Mouse (Mus musculus) kidney, postnatal 0 days (tissue): ENCODE results near the gene Pimreg. TPM values are rescaled to one million over a fixed set of nuclear protein-coding genes. Genes with fewer than 3 reads are reported as not detected.
A peak's percentile ranks its signal among the peaks of the same experiment; 100 is the strongest.

ENCODE experiments used
- ATAC-seq: fragments of 200-750 bp; cut with Nextera tagmentation; replicated peaks from 2 replicates; pipeline ENCODE4 v1.8.0; 2017; ENCODE audit warnings: low read depth, moderate number of reproducible peaks, moderate TSS enrichment, moderate library complexity; ENCODE audit not compliant: low FRiP score
- DNase-seq: peaks from one replicate; pipeline ENCODE4 v3.0.0-alpha.2; 2016; ENCODE audit warnings: low spot score
- H3K27ac ChIP-seq: fragments of 300-500 bp; sonication (generic); 2 replicates; pipeline ENCODE4 v1.5.1; 2014; ENCODE audit warnings: mild to moderate bottlenecking
- H3K27me3 ChIP-seq: fragments of 300-500 bp; sonication (generic); 2 replicates; pipeline ENCODE4 v1.6.1; 2014; ENCODE audit warnings: low read length, mixed read lengths; ENCODE audit not compliant: insufficient read depth
- H3K36me3 ChIP-seq: fragments of 300-500 bp; sonication (generic); 2 replicates; pipeline ENCODE4 v1.6.1; 2014; ENCODE audit warnings: low read length, mixed read lengths; ENCODE audit not compliant: insufficient read depth
- H3K4me1 ChIP-seq: fragments of 300-500 bp; sonication (generic); replicated peaks from 2 replicates; pipeline ENCODE4 v1.6.1; 2014; ENCODE audit warnings: antibody characterized with exemption, low read length, mixed read lengths; ENCODE audit not compliant: insufficient read depth
- H3K4me2 ChIP-seq: fragments of 300-500 bp; sonication (generic); 2 replicates; pipeline ENCODE4 v1.6.1; 2014; ENCODE audit warnings: mild to moderate bottlenecking, low read length, moderate library complexity, mixed read lengths
- H3K4me3 ChIP-seq: fragments of 300-500 bp; sonication (generic); replicated peaks from 2 replicates; pipeline ENCODE4 v1.5.1; 2014; ENCODE audit warnings: low read depth, low read length
- H3K9ac ChIP-seq: fragments of 300-500 bp; sonication (generic); 2 replicates; pipeline ENCODE4 v1.6.1; 2014; ENCODE audit warnings: low read depth, low read length
- H3K9me3 ChIP-seq: fragments of 300-500 bp; sonication (generic); replicated peaks from 2 replicates; pipeline ENCODE4 v1.6.1; 2016; ENCODE audit warnings: low read length, inconsistent platforms, mixed read lengths
- CTCF ChIP-seq: IDR thresholded peaks from 2 replicates; pipeline ENCODE4 v1.5.1; 2016; ENCODE audit warnings: antibody characterized with exemption, low read depth, mild to moderate bottlenecking, moderate library complexity
- WGBS: fragments of 180-500 bp; shearing (Covaris S2); extraction: QIAGEN DNeasy Blood & Tissue Kit; methylation state at CpG from one replicate; pipeline ENCODE4 v1.1.7; 2014; 5-methylcytosine and 5-hydroxymethylcytosine counted together
- polyA plus RNA-seq: library from polyadenylated mRNA; unstranded; fragments of >200 nt; fragmentation: Nextera tagmentation; extraction: Ambion mirVana; gene quantifications from 2 replicates; pipeline ENCODE4 v1.2.1, GENCODE M21; 2015

The Pimreg gene
- polyA plus RNA-seq, 1 experiment from 2014 or later, result 58.1 TPM

DNA sequence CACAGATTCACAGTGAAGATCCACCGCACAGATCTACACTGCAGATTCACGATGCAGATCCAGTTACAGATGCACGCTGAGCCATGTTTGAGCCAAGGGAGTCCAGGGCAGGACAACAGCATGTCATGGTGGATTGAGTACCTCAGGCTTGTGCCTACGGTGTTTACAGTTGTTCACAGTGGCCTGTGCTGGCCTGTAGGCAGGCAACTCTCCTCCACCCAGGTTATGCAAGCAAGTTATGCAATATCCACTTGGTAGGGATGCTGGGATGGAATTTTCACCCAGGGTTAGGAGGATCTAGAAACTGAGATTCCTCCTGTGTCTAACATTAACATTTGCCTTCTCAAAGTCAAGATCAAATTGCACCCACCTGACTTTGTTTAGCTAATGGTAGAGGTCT lies 40.8 kb downstream of the Pimreg start:
- H3K4me3 ChIP-seq, result no peak overlapping the region
- H3K4me2 ChIP-seq, result no peak overlapping the region
- no peak for TF ChIP-seq CTCF
- H3K27me3 ChIP-seq, result no peaks in the 10 kb centered on the region
- WGBS, result 67% methylated on average over 4 of the region's 4 CpGs
- H3K36me3 ChIP-seq, result no peaks in the 10 kb centered on the region
- ATAC-seq (no peak), DNase-seq (no peak)
- no peaks in the 10 kb centered on the region; the same call in 1 of the 2 replicates for H3K4me1 ChIP-seq
- H3K9me3 ChIP-seq, result no peaks in the 10 kb centered on the region
- H3K27ac ChIP-seq, result no peak overlapping the region
- no peak overlapping the region for H3K9ac ChIP-seq

- Histone ChIP-seq H3K9me3 (no peaks in the 10 kb centered on the region), H3K9ac (no peak overlapping the region), H3K27ac (no peak overlapping the region), H3K36me3 (no peaks in the 10 kb centered on the region), H3K27me3 (no peaks in the 10 kb centered on the region), H3K4me3 (no peak overlapping the region), H3K4me2 (no peak overlapping the region), H3K4me1 (no peaks in the 10 kb centered on the region; the same call in 1 of the 2 replicates)
- TF ChIP-seq CTCF, result no peak
- WGBS, result 93% methylated on average over 15 of the region's 15 CpGs
- ATAC-seq, result no peak
- DNase-seq, result no peak
Observed at GRCm38 (mm10) chr11:72084337-72084736, 42.5 kb downstream of the Pimreg start.

DNA sequence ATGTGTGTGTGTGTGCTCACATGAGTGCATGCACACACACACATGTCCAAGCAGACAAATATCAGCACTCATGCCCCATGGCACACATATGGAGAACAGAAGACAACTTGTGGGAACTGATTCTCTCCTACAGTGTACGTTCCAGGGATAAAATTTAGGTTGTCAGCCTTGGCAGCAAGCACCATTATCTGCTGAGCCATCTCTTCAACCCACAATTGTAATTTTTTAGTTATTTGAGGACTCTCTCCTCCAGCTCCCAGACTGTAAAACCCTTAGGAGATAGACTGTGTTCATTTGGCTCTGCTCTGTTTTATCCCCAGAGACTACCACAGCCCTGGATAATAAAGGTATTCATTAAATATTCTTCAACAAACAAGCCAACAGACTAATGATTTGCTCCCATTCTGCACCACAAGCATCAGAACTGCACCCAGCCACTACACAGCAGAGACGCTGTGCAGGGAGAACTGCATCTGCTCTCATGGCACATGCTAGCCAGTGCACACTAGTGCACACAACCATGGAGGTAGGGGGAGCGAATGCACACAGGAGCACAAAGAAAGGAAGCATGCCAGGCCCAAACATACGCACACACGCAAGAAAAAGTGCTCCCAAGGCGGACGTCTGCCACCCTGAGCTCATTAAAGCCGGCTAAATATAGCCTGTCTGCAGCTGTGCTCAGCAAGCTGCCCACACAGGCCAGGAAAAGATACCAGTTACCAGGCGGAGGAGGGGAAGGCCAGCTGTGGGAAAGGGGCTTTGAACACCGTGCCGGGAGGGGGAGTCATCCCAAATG lies 44.6 kb downstream of the Pimreg start:
- H3K36me3 ChIP-seq, result no peaks in the 10 kb centered on the region
- H3K9me3 ChIP-seq, result no peaks in the 10 kb centered on the region
- no peaks in the 10 kb centered on the region for H3K27me3 ChIP-seq
- ATAC-seq (no peak), DNase-seq (peak; percentile 53)
- TF ChIP-seq CTCF, result no peak
- no peak overlapping the region for H3K4me2 ChIP-seq
- no peak overlapping the region for H3K4me3 ChIP-seq
- no peak overlapping the region for H3K9ac ChIP-seq
- no peaks in the 10 kb centered on the region; the same call in 1 of the 2 replicates for H3K4me1 ChIP-seq
- WGBS, result 31% methylated on average over 11 of the region's 11 CpGs
- no peak overlapping the region for H3K27ac ChIP-seq

DNA sequence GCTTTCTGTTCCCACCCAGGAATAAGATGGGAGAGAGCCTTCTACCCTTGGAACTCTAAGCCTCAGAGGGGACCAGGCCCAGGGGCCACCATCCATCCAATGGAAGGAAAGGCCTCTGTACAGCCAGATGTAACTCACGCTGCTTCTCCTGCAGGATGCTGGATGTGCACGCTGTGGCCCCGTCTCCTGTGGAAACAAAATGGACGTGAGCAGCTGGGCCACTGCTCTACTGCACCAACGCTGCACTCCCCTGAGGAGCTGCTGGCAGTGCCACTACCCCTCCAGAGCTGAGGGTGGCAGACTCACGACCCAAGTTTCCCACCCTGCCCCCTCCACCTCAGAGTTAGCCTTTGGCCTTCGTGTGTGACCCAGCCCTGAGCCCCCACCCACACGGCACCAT lies 50.6 kb downstream of the Pimreg start:
- Histone ChIP-seq H3K27me3 (no peaks in the 10 kb centered on the region), H3K36me3 (no peaks in the 10 kb centered on the region), H3K9me3 (no peaks in the 10 kb centered on the region), H3K4me1 (no peaks in the 10 kb centered on the region), H3K4me3 (no peak overlapping the region), H3K4me2 (no peak overlapping the region), H3K9ac (no peak overlapping the region), H3K27ac (no peak overlapping the region)
- no peak for ATAC-seq
- TF ChIP-seq CTCF, result no peak
- 70% methylated on average over 8 of the region's 8 CpGs for WGBS
- no peak for DNase-seq

DNA sequence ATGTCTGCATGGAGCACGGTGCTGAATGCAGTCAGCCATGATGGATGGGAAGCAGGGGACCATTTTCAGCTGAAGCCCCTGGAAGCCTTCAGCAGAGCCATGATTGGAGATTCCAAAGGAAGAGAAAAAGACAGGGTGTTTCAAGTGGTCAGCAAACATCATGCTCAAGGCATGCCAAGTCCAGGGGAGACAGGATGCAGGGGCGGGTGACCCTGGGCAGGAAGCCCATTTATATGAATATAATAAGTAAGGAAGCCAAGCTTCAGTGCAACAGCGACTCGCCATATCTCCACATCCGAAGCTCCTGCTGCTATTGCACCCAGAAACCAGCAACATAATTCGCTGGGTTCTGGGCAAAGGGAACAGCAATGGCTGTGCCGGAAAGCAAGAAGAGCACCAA lies 52.6 kb downstream of the Pimreg start:
- 64% methylated on average over 7 of the region's 7 CpGs for WGBS
- TF ChIP-seq CTCF, result no peak
- no peaks in the 10 kb centered on the region for H3K9me3 ChIP-seq
- H3K36me3 ChIP-seq, result no peaks in the 10 kb centered on the region
- H3K27ac ChIP-seq, result no peak overlapping the region
- peak; percentile 14 for DNase-seq
- H3K27me3 ChIP-seq, result no peaks in the 10 kb centered on the region
- H3K4me2 ChIP-seq, result no peak overlapping the region
- ATAC-seq, result no peak
- no peaks in the 10 kb centered on the region for H3K4me1 ChIP-seq
- no peak overlapping the region for H3K9ac ChIP-seq
- H3K4me3 ChIP-seq, result no peak overlapping the region

- Histone ChIP-seq H3K4me2 (no peak overlapping the region), H3K4me1 (no peaks in the 10 kb centered on the region), H3K27ac (no peak overlapping the region), H3K9me3 (no peaks in the 10 kb centered on the region), H3K9ac (no peak overlapping the region), H3K4me3 (no peak overlapping the region), H3K27me3 (no peaks in the 10 kb centered on the region; the same call in 1 of the 2 replicates), H3K36me3 (no peaks in the 10 kb centered on the region)
- WGBS, result 18% methylated on average over 3 of the region's 3 CpGs
- no peak for DNase-seq
- no peak for TF ChIP-seq CTCF
- ATAC-seq, result no peak
Observed at GRCm38 (mm10) chr11:72095994-72096393, 54.2 kb downstream of the Pimreg start.

Other genes with a start within 250 kb of the Pimreg start
- 0.38 and 0.41 TPM in 2 replicates for gene Aipl1, start 4.5 kb upstream of the Pimreg start, polyA plus RNA-seq
- gene Pitpnm3, start 93.7 kb downstream of the Pimreg start, polyA plus RNA-seq, result 0.42 and 0.45 TPM in 2 replicates
- gene Gm43951, start 164.8 kb downstream of the Pimreg start, polyA plus RNA-seq, result 0.05 and 0.10 TPM in 2 replicates
- 12.8 and 14.8 TPM in 2 replicates for gene 4933427D14Rik, start 165.4 kb downstream of the Pimreg start, polyA plus RNA-seq
- 260 and 268 TPM in 2 replicates for gene Txndc17, start 165.5 kb downstream of the Pimreg start, polyA plus RNA-seq
- gene Med31, start 173.6 kb downstream of the Pimreg start, polyA plus RNA-seq, result 47.5 and 49.2 TPM in 2 replicates
- 0.04 and 0.10 TPM in 2 replicates for gene Slc13a5, start 225.2 kb downstream of the Pimreg start, polyA plus RNA-seq